Mouse (Mus musculus) cerebellum, adult 8-10 months (tissue): ENCODE measurements around the gene Cxcl5.
"Not testable (repeated sequence)": the region's sequence is repeated elsewhere in the genome, so short reads cannot be mapped to it uniquely, and the experiment has no call there.

Source experiments
- DNase-seq: peaks from one replicate; pipeline ENCODE4 v3.0.0; 2022

The Cxcl5 gene

DNA sequence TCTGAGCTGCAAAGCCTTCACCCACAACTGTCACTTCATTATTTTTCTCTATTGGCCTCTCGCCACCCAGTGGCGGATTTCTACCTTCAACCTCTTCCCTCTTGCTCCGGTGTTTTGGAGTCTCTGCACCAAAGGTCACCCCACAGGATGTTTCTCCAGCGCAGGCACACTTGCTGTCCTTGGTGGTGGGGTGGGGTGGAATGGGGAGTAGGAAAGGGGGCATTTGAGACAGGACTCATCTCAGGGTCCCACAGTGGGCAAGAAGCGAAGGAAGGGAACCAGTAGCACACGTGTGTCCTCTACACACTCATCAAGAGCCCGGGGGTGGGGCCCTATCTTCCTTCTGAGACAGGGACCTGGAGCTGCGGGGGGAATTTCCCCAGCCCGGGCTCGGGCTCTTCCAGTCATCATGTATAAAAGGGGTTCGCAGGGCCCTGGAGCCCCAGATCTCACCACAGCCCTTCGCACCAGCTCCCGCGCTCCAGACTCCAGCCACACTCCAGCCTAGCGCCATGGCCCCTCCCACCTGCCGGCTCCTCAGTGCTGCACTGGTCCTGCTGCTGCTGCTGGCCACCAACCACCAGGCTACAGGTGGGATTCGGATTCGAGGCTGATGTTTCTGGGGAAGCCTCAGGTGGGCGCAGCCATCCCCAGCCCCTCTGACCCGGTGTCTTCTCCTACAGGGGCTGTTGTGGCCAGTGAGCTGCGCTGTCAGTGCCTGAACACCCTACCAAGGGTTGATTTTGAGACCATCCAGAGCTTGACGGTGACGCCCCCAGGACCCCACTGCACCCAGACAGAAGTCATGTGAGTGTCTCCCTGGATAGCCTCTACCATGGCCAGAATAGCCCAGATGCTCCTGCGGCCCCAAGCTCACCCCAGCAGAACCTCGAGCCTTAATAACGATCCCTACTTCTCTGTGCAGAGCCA is 26.8 kb downstream of the Cxcl5 start, which contains the start of gene Cxcl3:
TSS of gene Cxcl3 (plus strand) at position 445 of the 930 bp plus-strand sequence.
- DNase-seq, result no peak

DNA sequence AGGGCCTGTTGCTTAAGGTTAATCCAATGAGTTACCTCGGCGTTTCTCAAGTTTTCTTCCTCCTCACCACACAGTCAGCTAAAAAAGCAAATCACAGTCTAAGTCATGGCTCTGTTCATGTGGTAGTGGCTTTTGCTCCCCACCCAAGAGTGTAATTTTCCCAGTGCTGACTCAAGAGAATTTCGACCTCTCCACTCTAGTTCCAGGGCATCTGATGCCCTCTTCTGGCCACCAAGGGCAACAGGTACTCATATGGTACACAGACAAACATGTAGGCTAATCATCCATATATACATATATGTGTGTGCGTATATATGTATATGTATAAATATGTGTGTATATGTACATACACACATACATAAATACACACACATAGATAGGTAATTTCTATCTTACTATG is 29.0 kb downstream of the Cxcl5 start:
- DNase-seq, result no peak

DNA sequence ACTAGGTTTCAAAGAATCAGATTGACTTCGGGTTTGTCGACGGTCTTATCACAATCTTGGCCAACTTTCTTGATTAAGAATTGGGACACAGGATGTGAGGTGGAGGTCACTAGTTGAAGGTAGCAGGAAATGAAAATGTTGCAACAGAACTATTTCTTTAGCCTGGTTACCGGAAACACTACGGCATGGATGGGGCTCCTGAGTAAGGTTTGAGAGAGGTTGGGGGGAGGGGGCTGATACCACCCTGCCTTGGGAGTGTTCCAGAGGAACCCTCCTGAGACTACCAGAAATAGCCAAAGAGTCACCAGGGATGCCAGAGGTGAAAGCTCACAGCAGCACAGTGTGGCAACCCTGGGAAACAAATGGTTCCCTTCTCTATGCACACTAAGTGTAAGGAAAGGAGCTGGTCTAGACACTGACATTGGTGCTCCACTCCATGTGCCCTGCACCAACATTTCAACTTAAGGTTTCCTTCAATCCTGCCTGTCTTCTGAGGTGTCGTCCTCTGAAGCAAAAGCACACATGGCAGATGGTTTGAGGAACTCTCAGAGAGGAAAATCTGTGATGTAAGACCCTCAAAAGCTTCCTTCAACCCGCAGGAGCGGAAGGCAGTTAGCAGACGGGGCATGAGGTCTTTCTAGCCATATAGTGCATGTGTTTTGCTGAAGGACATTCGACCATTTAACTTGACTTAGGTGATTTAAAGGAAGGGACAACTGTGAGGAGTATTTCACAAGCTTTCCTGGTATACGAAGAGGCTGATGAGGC is 30.3 kb downstream of the Cxcl5 start:
- DNase-seq, result no peak

DNA sequence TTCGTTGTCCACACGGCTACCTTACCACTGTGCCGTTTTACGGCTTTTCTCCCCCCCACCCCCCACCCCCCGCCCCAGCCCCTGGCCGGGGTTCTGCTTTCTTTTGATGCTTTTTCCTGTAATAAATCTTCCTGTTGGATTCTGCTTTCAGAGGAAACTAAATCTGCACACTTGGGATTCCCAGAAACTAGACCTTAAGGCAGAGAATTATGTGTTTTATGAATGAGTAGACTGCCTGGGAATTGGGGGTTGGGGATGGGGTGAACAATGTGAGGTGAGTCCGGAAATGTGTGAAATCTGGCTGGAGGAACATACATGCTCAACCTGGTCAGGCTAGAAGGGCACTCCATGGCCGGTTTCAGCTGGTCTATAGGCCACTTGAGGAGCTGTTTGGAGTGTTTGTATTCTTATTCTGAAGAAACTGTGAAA is 30.9 kb downstream of the Cxcl5 start:
- no peak for DNase-seq

DNA sequence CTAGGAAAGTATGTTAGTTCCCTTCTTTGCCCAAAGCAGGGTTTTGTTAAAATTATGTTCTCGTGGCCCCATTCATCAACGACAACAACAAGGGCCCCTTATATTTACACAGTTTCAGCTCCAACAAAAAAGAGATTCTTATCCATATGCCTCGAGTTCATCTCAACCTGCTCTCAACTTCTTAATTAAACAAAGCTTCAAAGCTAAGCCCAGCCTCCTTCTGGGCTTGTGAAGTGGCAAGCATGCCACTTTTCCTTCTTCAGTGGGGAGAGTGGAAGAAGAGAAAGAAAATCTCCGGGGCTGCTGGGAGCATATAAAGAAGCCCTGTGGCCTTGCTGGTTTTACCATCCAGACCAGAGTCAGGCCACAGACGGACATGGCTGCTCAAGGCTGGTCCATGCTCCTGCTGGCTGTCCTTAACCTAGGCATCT is 35.0 kb downstream of the Cxcl5 start, which contains the start of gene Cxcl15:
TSS of gene Cxcl15 (plus strand) at position 340 of the 431 bp plus-strand sequence.
- DNase-seq, result no peak

DNA sequence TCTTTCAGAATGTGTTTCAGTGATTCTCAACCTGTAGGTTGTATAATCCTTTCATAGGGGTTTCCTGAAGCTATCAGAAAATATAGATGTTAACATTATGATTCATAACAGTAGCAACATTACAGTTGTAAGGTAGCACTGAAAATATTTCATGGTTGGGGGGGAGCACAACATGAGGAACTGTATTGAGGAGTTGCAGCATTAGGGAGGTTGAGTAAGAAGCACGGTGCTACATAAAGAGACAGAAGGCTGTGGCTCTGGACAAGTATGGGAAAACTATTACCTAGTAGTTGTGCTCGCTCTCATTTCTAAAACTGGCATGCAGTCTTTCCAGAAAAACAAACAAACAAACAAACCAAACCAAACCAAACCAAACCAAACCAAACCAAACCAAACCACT is 36.2 kb downstream of the Cxcl5 start:
- DNase-seq, result not testable (repeated sequence)

DNA sequence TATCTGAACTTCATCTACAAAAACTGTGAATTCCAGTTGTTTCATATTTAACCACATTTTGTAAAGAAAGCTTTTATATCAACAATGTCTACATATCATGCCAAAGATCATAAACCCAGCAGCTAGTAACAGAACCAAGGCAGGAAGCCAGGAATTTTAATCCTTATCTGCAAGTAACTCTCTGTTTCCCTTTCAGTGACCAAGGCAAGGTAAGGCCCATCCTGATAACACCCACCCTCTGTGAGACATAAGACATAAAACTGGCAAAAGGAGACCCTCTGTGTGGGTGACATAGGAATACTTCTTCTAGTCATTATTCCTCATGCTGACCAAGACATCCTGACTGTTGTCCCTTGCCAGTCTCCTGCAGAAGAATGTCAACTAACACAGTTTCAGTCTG is 45.4 kb downstream of the Cxcl5 start:
- DNase-seq, result no peak

DNA sequence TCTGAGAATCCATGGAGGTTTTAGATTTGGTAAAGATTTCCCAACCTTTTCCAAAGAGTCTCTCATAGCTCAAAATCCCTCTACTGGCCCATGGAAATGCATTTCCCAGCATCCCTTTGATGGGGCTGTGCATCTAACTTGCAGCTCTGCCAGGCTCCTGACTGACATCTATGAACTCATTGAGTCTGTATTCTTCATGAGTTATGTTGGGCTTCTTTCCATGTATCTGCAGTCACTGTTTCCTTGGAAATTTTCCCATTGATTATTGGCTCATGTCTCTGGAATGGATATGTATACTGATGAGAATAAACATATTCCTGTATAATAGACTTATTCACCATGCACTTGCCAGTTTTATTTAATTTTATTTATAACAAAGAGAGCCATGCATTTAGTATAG is 46.9 kb downstream of the Cxcl5 start:
- DNase-seq, result no peak

DNA sequence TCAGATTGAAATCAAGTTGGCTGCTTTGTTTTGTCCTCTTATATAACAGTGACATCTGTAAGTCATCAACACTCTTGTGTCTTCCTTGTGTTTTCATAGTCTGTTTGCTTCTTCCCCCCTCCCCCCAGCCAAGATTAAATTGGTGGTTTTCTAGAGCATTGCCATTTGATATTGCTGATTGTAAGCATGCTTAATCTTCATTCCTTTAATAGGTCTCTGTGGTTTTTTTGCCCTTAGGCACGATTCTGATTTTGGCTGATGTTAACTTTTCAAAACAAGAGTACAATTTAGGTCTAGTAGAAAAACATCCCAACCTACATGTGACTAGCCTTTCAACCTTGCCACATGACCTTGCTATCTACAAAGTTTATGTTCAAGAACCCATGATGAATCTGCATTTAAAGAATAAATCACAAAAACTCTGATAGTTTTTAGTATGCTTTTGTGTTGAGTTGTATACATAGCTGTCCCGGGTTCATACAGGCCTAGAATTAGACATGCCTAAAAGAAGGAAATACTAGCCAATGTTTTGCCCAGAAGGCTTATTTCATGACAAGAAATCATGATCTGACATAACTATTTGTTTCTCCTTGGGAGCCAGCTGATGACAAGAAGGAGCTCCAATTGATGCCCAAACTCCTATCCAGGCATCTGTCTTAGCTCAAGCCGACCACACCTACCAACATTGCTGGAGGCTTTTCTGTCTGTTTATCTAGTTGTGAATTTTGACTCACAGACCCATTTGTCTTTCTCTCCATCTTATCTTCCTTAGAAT is 48.2 kb downstream of the Cxcl5 start:
- no peak for DNase-seq
